Mouse (Mus musculus) hindbrain, embryonic 13.5 days (tissue): Measurements from ENCODE around the gene Gm9821. TPM values are rescaled to one million over a fixed set of nuclear protein-coding genes. Genes with fewer than 3 reads are reported as not detected.

Experiments
- ATAC-seq: fragments of 200-750 bp; cut with Nextera tagmentation; 2 replicates; pipeline ENCODE4 v1.8.0; 2017; ENCODE audit warnings: moderate TSS enrichment; ENCODE audit not compliant: low FRiP score
- H3K27ac ChIP-seq: fragments of 300-500 bp; sonication (generic); 2 replicates; pipeline ENCODE4 v1.5.1; 2015; ENCODE audit warnings: inconsistent platforms, mild to moderate bottlenecking, moderate library complexity
- H3K27me3 ChIP-seq: fragments of 300-500 bp; sonication (generic); 2 replicates; pipeline ENCODE4 v1.6.1; 2015; ENCODE audit warnings: mild to moderate bottlenecking, inconsistent platforms
- H3K36me3 ChIP-seq: fragments of 300-500 bp; sonication (generic); 2 replicates; pipeline ENCODE4 v1.6.1; 2015; ENCODE audit warnings: mild to moderate bottlenecking, inconsistent platforms
- H3K4me1 ChIP-seq: fragments of 300-500 bp; sonication (generic); replicated peaks from 2 replicates; pipeline ENCODE4 v1.6.1; 2015; ENCODE audit warnings: inconsistent platforms
- H3K4me2 ChIP-seq: fragments of 300-500 bp; sonication (generic); 2 replicates; pipeline ENCODE4 v1.6.1; 2015; ENCODE audit warnings: inconsistent platforms, mild to moderate bottlenecking, moderate library complexity
- H3K4me3 ChIP-seq: fragments of 300-500 bp; sonication (generic); 2 replicates; pipeline ENCODE4 v1.5.1; 2015; ENCODE audit warnings: mild to moderate bottlenecking, inconsistent platforms
- H3K9ac ChIP-seq: fragments of 300-500 bp; sonication (generic); 2 replicates; pipeline ENCODE4 v1.6.1; 2015; ENCODE audit warnings: mild to moderate bottlenecking, inconsistent platforms
- H3K9me3 ChIP-seq: fragments of 300-500 bp; sonication (generic); 2 replicates; pipeline ENCODE4 v1.6.1; 2016; ENCODE audit warnings: inconsistent platforms
- WGBS: fragments of 180-500 bp; shearing (Covaris S2); methylation state at CpG from one replicate; pipeline ENCODE4 v1.1.7; 2015; 5-methylcytosine and 5-hydroxymethylcytosine counted together
- polyA plus RNA-seq: library from polyadenylated mRNA; unstranded; fragments of >200 nt; fragmentation: Nextera tagmentation; extraction: Ambion mirVana; gene quantifications from 2 replicates; pipeline ENCODE4 v1.2.1, GENCODE M21; 2015

Gm9821 gene
- 0.13 and 0.25 TPM in 2 replicates for polyA plus RNA-seq

- no peak within 1 kb of the TSS for H3K4me3 ChIP-seq
- H3K27ac ChIP-seq: no peak within 1 kb of the TSS
- H3K4me1 ChIP-seq: peaks cover 52% of the 10 kb centered on the region
- H3K4me2 ChIP-seq: no peak within 1 kb of the TSS
- H3K36me3 ChIP-seq: peaks cover 10% of the 10 kb centered on the region
- H3K27me3 ChIP-seq: peaks cover 3% of the 10 kb centered on the region; the same call in 1 of the 2 replicates
- WGBS: 85% methylated on average over 18 of the region's 18 CpGs
- no peaks in the 10 kb centered on the region for H3K9me3 ChIP-seq
- H3K9ac ChIP-seq: no peak within 1 kb of the TSS
- no peak for ATAC-seq
Observed at GRCm38 (mm10) chr2:91945483-91945882, at the start of gene Gm9821. Gene Gm9821, plus strand, starts transcription at chr2:91945703.

- Histone ChIP-seq H3K27ac (no peak overlapping the region), H3K27me3 (no peaks in the 10 kb centered on the region), H3K4me1 (no peaks in the 10 kb centered on the region), H3K9ac (no peak overlapping the region), H3K9me3 (no peaks in the 10 kb centered on the region), H3K4me2 (no peak overlapping the region), H3K36me3 (peaks cover 13% of the 10 kb centered on the region), H3K4me3 (no peak overlapping the region)
- ATAC-seq: no peak
Observed at GRCm38 (mm10) chr2:91897968-91898367, 47.5 kb upstream of the Gm9821 start.

GRCm38 (mm10) chr2:91899141-91899540, 46.4 kb upstream of the Gm9821 start:
- H3K4me2 ChIP-seq: no peak overlapping the region
- 92% methylated on average over 3 of the region's 3 CpGs for whole genome bisulfite sequencing
- no peaks in the 10 kb centered on the region for H3K27me3 ChIP-seq
- ATAC-seq: no peak
- no peak overlapping the region for H3K27ac ChIP-seq
- H3K36me3 ChIP-seq: peaks cover 13% of the 10 kb centered on the region
- H3K9ac ChIP-seq: no peak overlapping the region
- no peak overlapping the region for H3K4me3 ChIP-seq
- H3K4me1 ChIP-seq: no peaks in the 10 kb centered on the region
- no peaks in the 10 kb centered on the region for H3K9me3 ChIP-seq

- no peak overlapping the region for H3K4me3 ChIP-seq
- no peak overlapping the region for H3K4me2 ChIP-seq
- H3K36me3 ChIP-seq: peaks cover 13% of the 10 kb centered on the region
- no peaks in the 10 kb centered on the region for H3K9me3 ChIP-seq
- H3K9ac ChIP-seq: no peak overlapping the region
- H3K4me1 ChIP-seq: peaks cover 11% of the 10 kb centered on the region
- ATAC-seq: no peak
- 92% methylated on average over 8 of the region's 8 CpGs for WGBS
- no peak overlapping the region for H3K27ac ChIP-seq
- no peaks in the 10 kb centered on the region for H3K27me3 ChIP-seq
Observed at GRCm38 (mm10) chr2:91900431-91900830, 45.1 kb upstream of the Gm9821 start.

DNA sequence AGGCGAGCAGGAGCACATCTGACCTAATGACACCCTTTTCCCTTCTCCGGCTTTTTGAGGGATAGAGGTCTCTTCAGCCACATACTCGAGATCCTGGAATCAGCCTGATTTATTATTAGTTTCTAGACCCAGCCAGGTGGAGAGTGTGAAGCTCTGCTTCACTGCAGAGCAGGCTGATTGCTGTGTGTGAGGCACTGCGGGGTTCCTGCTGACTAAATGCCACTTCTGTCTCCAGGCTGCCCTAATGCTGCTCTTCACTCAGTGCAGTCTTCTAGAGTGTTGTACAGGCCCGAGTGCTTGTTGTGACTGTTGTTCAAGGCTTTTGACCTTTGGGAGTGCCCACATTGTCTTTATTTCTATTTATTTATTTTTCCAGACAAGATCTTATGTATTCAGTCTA, 43.2 kb upstream of the Gm9821 start:
- WGBS: 65% methylated on average over 5 of the region's 5 CpGs

GRCm38 (mm10) chr2:91903171-91903925, 42.2 kb upstream of the Gm9821 start:
- ATAC-seq: no peak
- WGBS: 91% methylated on average over 3 of the region's 3 CpGs
- no peak overlapping the region for H3K27ac ChIP-seq
- H3K4me2 ChIP-seq: no peak overlapping the region
- H3K4me1 ChIP-seq: peaks cover 12% of the 10 kb centered on the region
- H3K27me3 ChIP-seq: no peaks in the 10 kb centered on the region
- H3K4me3 ChIP-seq: no peak overlapping the region
- no peak overlapping the region for H3K9ac ChIP-seq
- H3K36me3 ChIP-seq: peaks cover 23% of the 10 kb centered on the region
- no peaks in the 10 kb centered on the region for H3K9me3 ChIP-seq

More for the DNA sequence above, 43.2 kb upstream of the Gm9821 start:
- Histone ChIP-seq H3K9me3 (no peaks in the 10 kb centered on the region), H3K4me1 (peaks cover 12% of the 10 kb centered on the region), H3K27ac (no peak overlapping the region), H3K27me3 (no peaks in the 10 kb centered on the region), H3K4me2 (no peak overlapping the region), H3K4me3 (no peak overlapping the region), H3K36me3 (peaks cover 19% of the 10 kb centered on the region), H3K9ac (no peak overlapping the region)
- no peak for ATAC-seq

DNA sequence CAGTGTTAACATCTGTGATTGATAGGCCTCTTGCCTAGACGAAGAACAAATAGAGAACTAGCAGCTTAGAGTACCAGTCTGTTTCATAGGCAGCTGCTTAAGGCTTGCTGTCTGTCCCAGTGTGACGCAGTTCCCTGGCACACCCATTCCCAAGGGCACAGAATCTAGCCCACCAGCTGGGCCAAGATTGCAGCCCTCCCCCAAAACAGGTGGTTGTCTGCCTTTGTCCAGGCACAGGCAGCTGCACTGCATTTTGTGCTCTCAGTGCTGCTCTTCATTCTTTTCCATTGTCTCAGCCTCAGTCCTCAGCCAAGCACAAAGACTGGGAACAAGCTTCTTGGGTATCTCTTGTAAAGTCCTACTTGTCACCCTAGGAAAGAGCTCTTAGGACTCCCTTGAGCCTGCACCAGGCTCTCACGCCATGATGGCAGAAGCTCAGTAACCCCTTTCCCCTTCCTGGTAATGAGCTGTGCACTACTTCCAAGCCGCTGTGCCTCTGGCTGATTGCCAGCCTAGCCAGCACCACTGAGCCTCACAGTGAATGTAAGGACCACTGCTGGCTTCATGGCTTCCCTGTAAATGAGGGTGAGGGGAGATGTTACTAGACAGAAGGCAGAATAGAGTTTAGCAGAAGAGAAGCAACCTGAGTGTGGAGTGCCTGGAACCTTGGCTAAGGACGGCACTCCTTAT, 40.7 kb upstream of the Gm9821 start:
- 0 out of 2 replicates have a peak, but pooled peaks have one; percentile 68 for ATAC-seq
- H3K4me3 ChIP-seq: no peak overlapping the region
- H3K9me3 ChIP-seq: no peaks in the 10 kb centered on the region
- H3K9ac ChIP-seq: no peak overlapping the region
- H3K27ac ChIP-seq: peak overlapping the region; percentile 75
- H3K27me3 ChIP-seq: no peaks in the 10 kb centered on the region
- H3K4me2 ChIP-seq: no peak overlapping the region
- H3K36me3 ChIP-seq: peaks cover 30% of the 10 kb centered on the region
- peaks cover 12% of the 10 kb centered on the region for H3K4me1 ChIP-seq
- 53% methylated on average over 5 of the region's 5 CpGs for WGBS

DNA sequence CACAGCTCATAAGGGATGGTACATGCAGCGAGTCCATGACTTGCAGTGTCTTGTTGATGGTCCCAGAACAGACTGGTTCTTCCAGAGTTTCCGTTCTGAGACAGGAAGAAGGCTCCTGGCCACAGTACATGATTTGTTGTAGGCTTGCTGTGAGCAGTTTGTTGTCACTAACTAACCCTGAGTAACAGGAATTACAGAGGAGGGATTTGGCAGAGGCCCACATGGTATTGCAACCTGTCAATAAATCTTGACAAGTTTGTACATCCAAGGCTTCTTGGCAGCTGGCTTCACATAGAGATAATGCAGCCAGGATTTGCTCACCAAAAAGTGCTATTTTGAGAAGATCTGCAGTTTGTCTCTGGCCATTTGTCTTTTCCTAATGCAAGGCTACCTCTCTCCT, 39.4 kb upstream of the Gm9821 start:
- H3K27me3 ChIP-seq: no peaks in the 10 kb centered on the region
- H3K4me2 ChIP-seq: no peak overlapping the region
- H3K36me3 ChIP-seq: peaks cover 30% of the 10 kb centered on the region
- ATAC-seq: no peak
- 97% methylated on average over 2 of the region's 2 CpGs for WGBS
- no peak overlapping the region for H3K9ac ChIP-seq
- no peak overlapping the region for H3K4me3 ChIP-seq
- no peaks in the 10 kb centered on the region for H3K9me3 ChIP-seq
- peaks cover 12% of the 10 kb centered on the region for H3K4me1 ChIP-seq
- H3K27ac ChIP-seq: no peak overlapping the region

- H3K27me3 ChIP-seq: no peaks in the 10 kb centered on the region
- H3K4me1 ChIP-seq: no peaks in the 10 kb centered on the region
- no peaks in the 10 kb centered on the region for H3K9me3 ChIP-seq
- no peak overlapping the region for H3K4me3 ChIP-seq
- no peak overlapping the region for H3K4me2 ChIP-seq
- 90% methylated on average over 3 of the region's 3 CpGs for WGBS
- ATAC-seq: no peak
- H3K9ac ChIP-seq: no peak overlapping the region
- peaks cover 85% of the 10 kb centered on the region for H3K36me3 ChIP-seq
- no peak overlapping the region for H3K27ac ChIP-seq
Observed at GRCm38 (mm10) chr2:91912616-91913015, 32.9 kb upstream of the Gm9821 start.

DNA sequence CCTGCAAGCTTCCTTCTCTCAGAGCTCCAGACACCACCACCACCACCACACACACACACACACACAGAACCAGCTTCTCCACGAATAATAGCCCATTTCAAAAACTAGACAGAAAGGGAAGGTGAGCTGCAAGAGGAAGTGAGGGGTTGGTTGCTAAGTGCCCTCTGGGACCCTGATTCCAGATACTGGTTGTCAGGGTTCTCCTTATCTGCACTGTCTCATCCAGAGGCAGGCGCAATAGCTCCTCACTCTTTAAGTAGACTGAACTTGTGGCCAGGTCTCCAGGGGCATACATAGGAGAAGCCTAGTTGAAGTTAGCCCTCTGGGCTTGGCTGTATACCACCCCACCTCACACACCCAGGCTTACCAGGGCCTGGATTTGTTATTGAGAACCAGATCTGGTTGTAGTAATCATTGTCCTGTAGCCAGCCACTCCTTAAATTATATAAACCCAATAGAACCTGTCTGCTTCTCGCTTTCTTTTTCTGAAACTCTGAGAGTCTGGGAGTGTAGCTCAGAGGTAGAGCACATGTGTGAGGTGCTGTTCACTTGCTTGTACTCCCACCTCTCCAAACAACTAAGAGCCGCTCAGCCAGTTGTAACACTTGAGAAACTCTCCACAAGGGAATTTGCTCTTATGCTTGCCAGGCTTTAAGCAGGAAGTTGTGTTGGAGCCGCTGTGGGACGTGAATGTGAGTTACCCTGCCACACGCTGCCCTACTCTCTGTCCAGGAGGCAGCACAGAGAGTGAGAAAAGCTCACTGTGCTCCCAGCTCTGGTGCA, 32.0 kb upstream of the Gm9821 start:
- no peaks in the 10 kb centered on the region for H3K9me3 ChIP-seq
- H3K4me2 ChIP-seq: no peak overlapping the region
- H3K27me3 ChIP-seq: no peaks in the 10 kb centered on the region
- H3K4me1 ChIP-seq: no peaks in the 10 kb centered on the region
- 86% methylated on average over 7 of the region's 7 CpGs for WGBS
- no peak for ATAC-seq
- no peak overlapping the region for H3K9ac ChIP-seq
- peaks cover 89% of the 10 kb centered on the region for H3K36me3 ChIP-seq
- no peak overlapping the region for H3K4me3 ChIP-seq
- H3K27ac ChIP-seq: no peak overlapping the region

GRCm38 (mm10) chr2:91916346-91916977, 29.0 kb upstream of the Gm9821 start:
- no peak for ATAC-seq
- Histone ChIP-seq H3K4me3 (no peak overlapping the region), H3K27ac (no peak overlapping the region), H3K4me1 (peaks cover 7% of the 10 kb centered on the region), H3K27me3 (peaks cover 27% of the 10 kb centered on the region), H3K36me3 (peaks cover 80% of the 10 kb centered on the region), H3K4me2 (no peak overlapping the region), H3K9ac (no peak overlapping the region), H3K9me3 (no peaks in the 10 kb centered on the region)
- 95% methylated on average over 7 of the region's 7 CpGs for WGBS

DNA sequence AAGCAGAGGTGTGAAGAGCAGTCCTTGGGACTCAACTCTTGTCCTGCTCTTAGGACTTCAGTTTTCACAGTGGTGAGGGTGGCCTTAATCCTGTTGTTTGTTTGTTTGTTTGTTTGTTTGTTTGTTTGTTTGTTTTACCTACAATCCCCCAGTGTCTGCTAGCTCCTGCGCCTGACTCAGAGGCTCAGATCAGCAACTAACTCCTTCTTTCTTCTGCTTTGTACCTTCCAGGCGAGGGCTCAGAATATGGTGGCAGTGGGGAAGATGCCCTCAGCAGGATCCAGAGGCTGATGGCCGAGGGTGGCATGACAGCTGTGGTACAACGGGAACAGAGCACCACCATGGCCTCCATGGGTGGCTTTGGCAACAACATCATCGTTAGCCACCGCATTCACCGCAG, 28.4 kb upstream of the Gm9821 start:
- Histone ChIP-seq H3K4me3 (no peak overlapping the region), H3K36me3 (peaks cover 74% of the 10 kb centered on the region), H3K27ac (no peak overlapping the region), H3K9ac (no peak overlapping the region), H3K27me3 (peaks cover 33% of the 10 kb centered on the region), H3K9me3 (no peaks in the 10 kb centered on the region), H3K4me2 (no peak overlapping the region), H3K4me1 (peaks cover 13% of the 10 kb centered on the region)
- 91% methylated on average over 7 of the region's 7 CpGs for WGBS
- ATAC-seq: no peak
